Mouse (Mus musculus): ENCODE data around the gene Hist1h2bn. TPM values are rescaled to one million over a fixed set of nuclear protein-coding genes. Genes with fewer than 3 reads are reported as not detected.
A peak's percentile ranks its signal among the peaks of the same experiment; 100 is the strongest.
"Not testable (repeated sequence)": the region's sequence is repeated elsewhere in the genome, so short reads cannot be mapped to it uniquely, and the experiment has no call there.

Hist1h2bn gene
- polyA plus RNA-seq, 1 experiment from 2014 or later = 2.2 TPM

DNA sequence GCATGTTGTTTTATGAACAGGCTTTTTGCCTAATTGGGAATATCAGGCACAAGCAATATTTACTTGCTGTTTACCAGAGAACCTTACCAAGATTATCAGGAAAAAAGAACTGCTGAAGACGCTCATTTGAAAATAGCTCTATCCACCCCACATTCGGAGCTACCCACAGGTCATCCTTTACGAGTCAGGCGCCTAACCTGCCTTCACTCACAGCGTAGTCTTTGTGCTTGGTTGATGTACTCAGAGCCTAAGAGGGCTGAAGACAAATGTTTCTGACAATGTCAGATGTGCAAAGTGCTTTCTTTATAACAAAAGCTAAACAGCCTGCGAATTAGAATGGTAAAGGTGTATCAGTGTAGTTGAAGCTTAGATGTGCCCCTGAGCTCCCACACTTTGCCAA lies 30.4 kb downstream of the Hist1h2bn start:
- peak overlapping the region; percentile 35; the same call in 1 of the 2 replicates for H3K9ac ChIP-seq (ENCODE audit: low read depth, low read length)
- no peaks in the 10 kb centered on the region for H3K9me3 ChIP-seq (ENCODE audit: control insufficient read depth, low read length)
- ATAC-seq (ENCODE audit: low FRiP score) (no peak), DNase-seq (ENCODE audit: low spot score) (peak; percentile 22)
- H3K27ac ChIP-seq (ENCODE audit: low read depth, low read length) = peak overlapping the region; percentile 77
- H3K27me3 ChIP-seq (ENCODE audit: control insufficient read depth, insufficient read depth, low read length) = no peaks in the 10 kb centered on the region
- H3K4me3 ChIP-seq (ENCODE audit: low read depth, low read length) = no peak overlapping the region
- H3K4me2 ChIP-seq (replicated peaks; ENCODE audit: low read depth, low read length) = peak overlapping the region; percentile 65
- H3K4me1 ChIP-seq (replicated peaks; ENCODE audit: control insufficient read depth, insufficient read depth, low read length) = 0 out of 2 replicates have a peak, but pooled peaks cover 5% of the 10 kb centered on the region
- H3K36me3 ChIP-seq (ENCODE audit: control insufficient read depth, insufficient read depth, low read length) = no peaks in the 10 kb centered on the region
- WGBS = 22% methylated on average over 6 of the region's 6 CpGs

DNA sequence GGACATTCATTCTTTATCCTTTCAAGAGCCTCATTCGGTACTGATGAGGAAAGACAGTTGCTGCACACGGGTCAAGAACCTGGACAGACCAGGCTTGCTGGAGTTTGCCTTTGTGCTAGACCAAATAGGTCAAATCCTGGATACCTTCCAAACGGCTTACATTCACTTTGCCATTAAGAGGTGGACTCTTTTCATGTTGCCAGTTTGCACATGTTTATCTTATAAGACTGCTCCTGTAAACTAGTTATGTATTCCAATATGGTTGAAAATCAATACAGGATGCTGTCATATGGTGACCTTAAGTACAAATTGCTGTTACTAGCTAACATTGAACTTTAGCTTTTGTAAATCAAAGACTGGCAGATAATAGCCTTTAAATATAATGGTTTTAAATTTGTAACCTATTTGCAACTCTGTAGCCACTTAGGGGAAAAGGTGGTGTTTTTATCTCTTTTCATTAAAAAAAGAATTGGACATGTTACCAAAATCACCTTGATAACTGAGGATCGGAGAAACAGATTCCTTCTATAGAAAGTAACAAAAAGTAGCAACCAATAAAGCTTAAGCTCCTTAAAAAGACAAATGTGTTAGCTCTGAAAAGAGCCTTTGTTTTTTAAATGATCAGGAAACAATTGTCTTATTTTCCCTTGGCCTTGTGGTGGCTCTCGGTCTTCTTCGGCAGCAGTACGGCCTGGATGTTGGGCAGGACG lies 32.4 kb downstream of the Hist1h2bn start:
- no peak for ATAC-seq (ENCODE audit: low FRiP score)
- Histone ChIP-seq H3K27ac (ENCODE audit: low read depth, low read length) (peak overlapping the region; percentile 84), H3K36me3 (ENCODE audit: control insufficient read depth, insufficient read depth, low read length) (no peaks in the 10 kb centered on the region), H3K4me2 (replicated peaks; ENCODE audit: low read depth, low read length) (peak overlapping the region; percentile 45), H3K27me3 (ENCODE audit: control insufficient read depth, insufficient read depth, low read length) (no peaks in the 10 kb centered on the region), H3K9ac (ENCODE audit: low read depth, low read length) (peak overlapping the region; percentile 53; the same call in 1 of the 2 replicates), H3K4me3 (ENCODE audit: low read depth, low read length) (peak overlapping the region; percentile 30), H3K9me3 (ENCODE audit: control insufficient read depth, low read length) (no peaks in the 10 kb centered on the region), H3K4me1 (replicated peaks; ENCODE audit: control insufficient read depth, insufficient read depth, low read length) (0 out of 2 replicates have a peak, but pooled peaks cover 5% of the 10 kb centered on the region)
- 6% methylated on average over 8 of the region's 8 CpGs for WGBS
- peak; percentile 51 for DNase-seq (ENCODE audit: low spot score)

DNA sequence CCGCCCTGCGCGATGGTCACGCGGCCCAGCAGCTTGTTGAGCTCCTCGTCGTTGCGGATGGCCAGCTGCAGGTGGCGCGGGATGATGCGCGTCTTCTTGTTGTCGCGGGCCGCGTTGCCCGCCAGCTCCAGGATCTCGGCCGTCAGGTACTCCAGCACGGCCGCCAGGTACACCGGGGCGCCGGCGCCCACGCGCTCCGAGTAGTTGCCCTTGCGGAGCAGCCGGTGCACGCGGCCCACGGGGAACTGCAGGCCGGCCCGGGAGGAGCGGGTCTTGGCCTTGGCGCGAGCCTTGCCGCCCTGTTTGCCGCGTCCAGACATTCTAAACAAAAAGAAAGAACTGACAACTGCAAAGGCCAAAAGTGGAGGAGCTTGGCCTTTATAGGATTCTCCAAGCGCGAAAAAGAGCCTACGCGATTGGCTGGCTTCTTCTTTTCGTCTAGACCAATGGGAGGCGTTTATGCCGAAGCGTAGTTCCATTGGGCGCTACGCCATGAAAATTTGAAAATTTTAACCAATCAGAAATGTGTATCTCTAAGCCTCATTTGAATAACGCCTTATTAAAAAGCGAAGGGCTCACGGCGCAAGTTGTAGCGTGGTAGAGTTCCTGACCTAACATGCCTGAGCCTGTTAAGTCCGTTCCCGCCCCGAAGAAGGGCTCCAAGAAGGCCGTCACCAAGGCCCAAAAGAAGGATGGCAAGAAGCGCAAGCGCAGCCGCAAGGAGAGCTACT lies 33.1 kb downstream of the Hist1h2bn start, which contains the start of the genes Hist1h2an and Hist1h2bp:
TSS of gene Hist1h2an (minus strand) at position 320 of the 731 bp plus-strand sequence.
TSS of gene Hist1h2bp (plus strand) at position 563 of the 731 bp plus-strand sequence.
- H3K4me1 ChIP-seq (replicated peaks; ENCODE audit: control insufficient read depth, insufficient read depth, low read length); H3K9me3 ChIP-seq (ENCODE audit: control insufficient read depth, low read length); H3K36me3 ChIP-seq (ENCODE audit: control insufficient read depth, insufficient read depth, low read length); H3K27me3 ChIP-seq (ENCODE audit: control insufficient read depth, insufficient read depth, low read length): not testable (repeated sequence)
- DNase-seq (ENCODE audit: low spot score) = peak; percentile 91
- Histone ChIP-seq H3K9ac (ENCODE audit: low read depth, low read length) (peak within 1 kb of the TSS; percentile 53), H3K4me2 (replicated peaks; ENCODE audit: low read depth, low read length) (peak within 1 kb of the TSS; percentile 45), H3K4me3 (ENCODE audit: low read depth, low read length) (peak within 1 kb of the TSS; percentile 30), H3K27ac (ENCODE audit: low read depth, low read length) (peak within 1 kb of the TSS; percentile 84)
- WGBS = under 1% methylated on average over 36 of the region's 63 CpGs
- peak; percentile 96 for ATAC-seq (ENCODE audit: low FRiP score)

DNA sequence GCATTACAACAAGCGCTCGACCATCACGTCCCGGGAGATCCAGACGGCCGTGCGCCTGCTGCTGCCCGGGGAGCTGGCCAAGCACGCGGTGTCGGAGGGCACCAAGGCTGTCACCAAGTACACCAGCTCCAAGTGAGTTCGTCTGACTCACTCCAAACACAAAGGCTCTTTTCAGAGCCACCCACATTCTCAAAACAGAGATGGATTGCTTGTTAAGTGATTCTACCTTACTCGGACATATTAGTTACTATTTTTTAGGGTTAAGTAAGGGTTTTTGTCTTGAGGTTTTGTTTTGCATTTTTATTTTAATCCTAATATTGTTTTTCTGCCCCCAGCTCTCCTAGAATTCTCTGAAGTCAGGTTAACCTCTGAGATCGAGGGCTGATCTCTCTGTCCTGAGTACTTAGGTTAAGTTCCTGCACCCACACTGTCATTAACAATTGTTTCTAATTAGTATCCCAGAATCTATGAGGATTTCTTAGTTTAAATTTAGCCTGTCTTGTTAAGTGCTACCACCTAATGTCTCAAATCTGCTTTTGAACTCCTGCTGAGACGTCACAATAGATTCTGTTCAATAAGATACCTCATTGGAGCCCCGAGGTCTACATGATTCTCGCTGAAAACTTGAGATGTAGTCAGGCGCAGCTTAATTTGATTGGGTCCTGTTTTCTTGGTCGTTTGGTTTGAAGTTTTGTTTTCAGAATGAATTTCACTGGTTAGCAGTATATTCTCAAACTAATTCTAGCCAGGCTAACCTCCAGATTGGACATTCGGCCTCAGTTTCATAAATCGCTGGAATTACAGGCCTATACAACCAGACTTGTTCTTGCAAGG lies 34.1 kb downstream of the Hist1h2bn start:
- Histone ChIP-seq H3K4me2 (replicated peaks; ENCODE audit: low read depth, low read length) (peak overlapping the region; percentile 33), H3K9ac (ENCODE audit: low read depth, low read length) (peak overlapping the region; percentile 31), H3K4me1 (replicated peaks; ENCODE audit: control insufficient read depth, insufficient read depth, low read length) (0 out of 2 replicates have a peak, but pooled peaks cover 5% of the 10 kb centered on the region), H3K27ac (ENCODE audit: low read depth, low read length) (peak overlapping the region; percentile 74), H3K36me3 (ENCODE audit: control insufficient read depth, insufficient read depth, low read length) (no peaks in the 10 kb centered on the region), H3K4me3 (ENCODE audit: low read depth, low read length) (peak overlapping the region; percentile 20; the same call in 1 of the 2 replicates), H3K9me3 (ENCODE audit: control insufficient read depth, low read length) (no peaks in the 10 kb centered on the region), H3K27me3 (ENCODE audit: control insufficient read depth, insufficient read depth, low read length) (no peaks in the 10 kb centered on the region)
- WGBS = 19% methylated on average over 10 of the region's 21 CpGs
- ATAC-seq (ENCODE audit: low FRiP score) (peak; percentile 53), DNase-seq (ENCODE audit: low spot score) (peak; percentile 44)

DNA sequence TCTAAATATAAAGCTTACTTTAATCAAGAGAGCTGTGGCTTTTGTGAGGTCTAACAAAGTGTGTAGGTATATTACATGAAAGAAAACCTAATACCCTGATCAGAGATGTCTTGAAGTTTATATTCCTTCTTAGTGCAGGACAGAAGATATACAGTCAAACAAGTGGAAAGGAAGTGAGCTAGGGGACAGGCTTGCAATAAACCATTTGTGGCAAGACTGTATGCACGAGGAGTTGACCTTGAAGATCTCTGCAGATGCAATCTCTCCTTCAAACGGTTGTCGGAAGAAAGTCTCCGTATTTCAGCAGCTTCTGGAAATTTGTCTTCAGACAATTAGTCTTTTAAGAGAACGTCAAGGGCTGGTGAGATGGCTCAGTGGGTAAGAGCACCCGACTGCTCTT lies 36.0 kb downstream of the Hist1h2bn start:
- Histone ChIP-seq H3K27me3 (ENCODE audit: control insufficient read depth, insufficient read depth, low read length) (no peaks in the 10 kb centered on the region), H3K36me3 (ENCODE audit: control insufficient read depth, insufficient read depth, low read length) (no peaks in the 10 kb centered on the region), H3K9ac (ENCODE audit: low read depth, low read length) (no peak overlapping the region), H3K9me3 (ENCODE audit: control insufficient read depth, low read length) (no peaks in the 10 kb centered on the region), H3K4me1 (replicated peaks; ENCODE audit: control insufficient read depth, insufficient read depth, low read length) (0 out of 2 replicates have a peak, but pooled peaks cover 5% of the 10 kb centered on the region), H3K4me2 (replicated peaks; ENCODE audit: low read depth, low read length) (no peak overlapping the region), H3K4me3 (ENCODE audit: low read depth, low read length) (no peak overlapping the region), H3K27ac (ENCODE audit: low read depth, low read length) (no peak overlapping the region)
- 62% methylated on average over 6 of the region's 6 CpGs for WGBS
- DNase-seq (ENCODE audit: low spot score) (no peak), ATAC-seq (ENCODE audit: low FRiP score) (no peak)

DNA sequence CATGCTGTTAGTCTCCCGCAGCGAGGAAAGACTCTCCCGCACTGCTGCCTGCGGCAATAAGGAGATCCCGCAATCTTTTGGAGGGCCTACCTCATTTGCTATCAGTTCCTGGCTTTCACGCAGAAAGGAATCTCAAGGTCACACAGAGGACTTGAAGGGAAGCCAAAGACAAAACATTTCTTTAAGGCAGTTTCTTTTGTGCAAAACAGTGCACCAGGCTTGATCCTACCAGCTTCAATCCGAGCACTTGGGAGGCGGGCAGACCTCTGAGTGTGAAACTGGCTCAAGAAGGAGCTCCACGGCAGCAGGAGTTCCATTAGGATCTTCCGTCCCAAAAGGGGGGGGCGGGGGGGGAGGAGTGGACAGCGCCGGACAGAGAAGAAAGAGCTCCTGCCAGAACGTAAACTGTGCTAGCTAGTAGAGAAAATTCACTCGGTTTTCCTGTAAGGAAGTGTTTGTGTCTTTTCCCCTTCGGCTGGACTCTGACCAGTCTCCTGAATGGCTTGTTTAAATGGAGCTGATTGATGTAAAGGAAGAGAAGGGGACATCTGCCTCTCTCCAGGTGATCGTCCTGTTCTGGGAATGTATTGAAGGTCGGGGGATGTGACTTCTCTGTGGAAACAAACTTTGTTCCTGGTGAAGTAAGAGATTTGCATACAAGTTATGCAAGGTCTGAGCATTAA lies 36.8 kb downstream of the Hist1h2bn start:
- Histone ChIP-seq H3K27ac (ENCODE audit: low read depth, low read length) (0 out of 2 replicates have a peak overlapping the region, but pooled peaks have one; percentile 33), H3K9me3 (ENCODE audit: control insufficient read depth, low read length) (no peaks in the 10 kb centered on the region), H3K36me3 (ENCODE audit: control insufficient read depth, insufficient read depth, low read length) (no peaks in the 10 kb centered on the region), H3K27me3 (ENCODE audit: control insufficient read depth, insufficient read depth, low read length) (no peaks in the 10 kb centered on the region), H3K4me2 (replicated peaks; ENCODE audit: low read depth, low read length) (peak overlapping the region; percentile 19; the same call in 1 of the 2 replicates), H3K9ac (ENCODE audit: low read depth, low read length) (peak overlapping the region; percentile 31; the same call in 1 of the 2 replicates), H3K4me1 (replicated peaks; ENCODE audit: control insufficient read depth, insufficient read depth, low read length) (0 out of 2 replicates have a peak, but pooled peaks cover 5% of the 10 kb centered on the region), H3K4me3 (ENCODE audit: low read depth, low read length) (no peak overlapping the region)
- ATAC-seq (ENCODE audit: low FRiP score) (no peak), DNase-seq (ENCODE audit: low spot score) (peak; percentile 38)
- 8% methylated on average over 17 of the region's 18 CpGs for WGBS

DNA sequence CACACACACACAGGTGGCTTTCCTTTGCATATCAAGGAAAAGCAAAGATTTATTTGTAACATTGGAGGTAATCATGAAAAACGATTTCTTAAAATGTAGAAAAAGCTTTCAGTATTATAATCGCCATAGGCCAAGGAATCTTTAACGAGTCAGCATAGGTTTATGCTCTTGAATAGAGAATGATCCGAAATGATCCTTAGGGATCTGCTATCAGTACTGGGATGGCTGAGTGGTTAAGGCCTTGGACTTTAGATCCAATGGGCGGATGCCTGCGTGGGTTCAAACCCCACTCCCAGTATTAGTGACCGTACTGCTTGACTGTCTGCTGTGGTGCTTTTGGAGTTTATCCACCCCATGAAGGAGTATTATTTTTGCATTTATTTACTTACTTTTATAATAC lies 41.7 kb downstream of the Hist1h2bn start:
- DNase-seq (ENCODE audit: low spot score) = no peak
- Histone ChIP-seq H3K9ac (ENCODE audit: low read depth, low read length) (no peak overlapping the region), H3K36me3 (ENCODE audit: control insufficient read depth, insufficient read depth, low read length) (no peaks in the 10 kb centered on the region), H3K4me1 (replicated peaks; ENCODE audit: control insufficient read depth, insufficient read depth, low read length) (no peaks in the 10 kb centered on the region), H3K27ac (ENCODE audit: low read depth, low read length) (no peak overlapping the region), H3K9me3 (ENCODE audit: control insufficient read depth, low read length) (no peaks in the 10 kb centered on the region), H3K27me3 (ENCODE audit: control insufficient read depth, insufficient read depth, low read length) (no peaks in the 10 kb centered on the region), H3K4me2 (replicated peaks; ENCODE audit: low read depth, low read length) (no peak overlapping the region), H3K4me3 (ENCODE audit: low read depth, low read length) (no peak overlapping the region)
- WGBS = 90% methylated on average over 7 of the region's 7 CpGs
- ATAC-seq (ENCODE audit: low FRiP score) = no peak

DNA sequence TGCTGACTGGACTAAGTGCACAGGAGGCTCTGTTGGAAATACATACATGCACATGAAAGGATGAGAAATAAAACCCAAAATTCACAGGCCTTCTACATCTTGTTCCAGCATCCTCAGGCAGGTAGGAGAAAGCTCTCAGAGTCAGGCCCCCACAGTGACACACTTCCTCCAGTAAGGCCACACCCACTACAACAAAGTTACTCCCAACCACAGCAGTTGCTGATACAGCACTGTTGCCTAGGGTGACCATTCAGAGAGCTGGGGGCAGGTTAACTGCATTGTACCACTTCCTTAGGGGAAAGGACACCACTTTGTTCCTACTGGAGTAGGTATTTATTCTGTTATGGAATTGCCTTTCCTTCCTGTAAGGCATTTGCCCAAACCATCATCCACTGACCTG lies 43.2 kb downstream of the Hist1h2bn start:
- not testable (repeated sequence) for DNase-seq (ENCODE audit: low spot score); H3K36me3 ChIP-seq (ENCODE audit: control insufficient read depth, insufficient read depth, low read length); H3K4me1 ChIP-seq (replicated peaks; ENCODE audit: control insufficient read depth, insufficient read depth, low read length); H3K9me3 ChIP-seq (ENCODE audit: control insufficient read depth, low read length); H3K9ac ChIP-seq (ENCODE audit: low read depth, low read length); H3K27me3 ChIP-seq (ENCODE audit: control insufficient read depth, insufficient read depth, low read length); H3K4me2 ChIP-seq (replicated peaks; ENCODE audit: low read depth, low read length); ATAC-seq (ENCODE audit: low FRiP score); H3K4me3 ChIP-seq (ENCODE audit: low read depth, low read length); H3K27ac ChIP-seq (ENCODE audit: low read depth, low read length)

Data from hindbrain, embryonic 11.5 days (tissue).